Mouse (Mus musculus): ENCODE measurements around the gene Rnf126.
"Not testable (repeated sequence)": the region's sequence is repeated elsewhere in the genome, so short reads cannot be mapped to it uniquely, and the experiment has no call there.

Rnf126 gene

GRCm38 (mm10) chr10:79766001-79766507 lies 698 bp downstream of the Rnf126 start:
- DNase-seq (ENCODE audit: extremely low spot score), result no peak

GRCm38 (mm10) chr10:79765228-79765745 lies 1.5 kb downstream of the Rnf126 start:
- DNase-seq (ENCODE audit: extremely low spot score), result no peak

GRCm38 (mm10) chr10:79764234-79764633 lies 2.5 kb downstream of the Rnf126 start:
- DNase-seq (ENCODE audit: extremely low spot score), result no peak

GRCm38 (mm10) chr10:79762875-79763274 lies 3.9 kb downstream of the Rnf126 start:
- no peak for DNase-seq (ENCODE audit: extremely low spot score)

GRCm38 (mm10) chr10:79760603-79761143 lies 6.1 kb downstream of the Rnf126 start:
- no peak for DNase-seq (ENCODE audit: extremely low spot score)

- not testable (repeated sequence) for DNase-seq (ENCODE audit: extremely low spot score)
These were observed 7.1 kb downstream of the Rnf126 start for GRCm38 (mm10) chr10:79759675-79760074.

GRCm38 (mm10) chr10:79756660-79757059 lies 10.1 kb downstream of the Rnf126 start:
- DNase-seq (ENCODE audit: extremely low spot score), result no peak

GRCm38 (mm10) chr10:79755854-79756253 lies 10.9 kb downstream of the Rnf126 start:
- DNase-seq (ENCODE audit: extremely low spot score), result no peak

GRCm38 (mm10) chr10:79754856-79755516 lies 11.8 kb downstream of the Rnf126 start, which contains the start of gene Fgf22:
Gene Fgf22, plus strand, starts transcription at chr10:79755076.
- DNase-seq (ENCODE audit: extremely low spot score), result peak; percentile 75

GRCm38 (mm10) chr10:79748496-79748895 lies 18.3 kb downstream of the Rnf126 start:
- DNase-seq (ENCODE audit: extremely low spot score), result no peak

GRCm38 (mm10) chr10:79746774-79747151 lies 20.0 kb downstream of the Rnf126 start:
- DNase-seq (ENCODE audit: extremely low spot score), result no peak

- DNase-seq (ENCODE audit: extremely low spot score), result peak; percentile 91
These were observed 20.6 kb downstream of the Rnf126 start, which contains the start of gene Polrmt for GRCm38 (mm10) chr10:79745898-79746773. Gene Polrmt, minus strand, starts transcription at chr10:79746581.

- no peak for DNase-seq (ENCODE audit: extremely low spot score)
These were observed 21.3 kb downstream of the Rnf126 start for GRCm38 (mm10) chr10:79745411-79745810.

- DNase-seq (ENCODE audit: extremely low spot score), result no peak
These were observed 22.9 kb downstream of the Rnf126 start for GRCm38 (mm10) chr10:79743650-79744365.

- no peak for DNase-seq (ENCODE audit: extremely low spot score)
These were observed 23.6 kb downstream of the Rnf126 start for GRCm38 (mm10) chr10:79743161-79743560.

GRCm38 (mm10) chr10:79740863-79741262 lies 25.9 kb downstream of the Rnf126 start:
- DNase-seq (ENCODE audit: extremely low spot score), result peak; percentile 24

- DNase-seq (ENCODE audit: extremely low spot score), result no peak
These were observed 27.5 kb downstream of the Rnf126 start for GRCm38 (mm10) chr10:79739234-79739633.

GRCm38 (mm10) chr10:79738259-79738658 lies 28.5 kb downstream of the Rnf126 start:
- DNase-seq (ENCODE audit: extremely low spot score), result no peak

- no peak for DNase-seq (ENCODE audit: extremely low spot score)
These were observed 30.0 kb downstream of the Rnf126 start for GRCm38 (mm10) chr10:79736706-79737105.

GRCm38 (mm10) chr10:79735361-79735760 lies 31.4 kb downstream of the Rnf126 start:
- DNase-seq (ENCODE audit: extremely low spot score), result peak; percentile 28

- no peak for DNase-seq (ENCODE audit: extremely low spot score)
These were observed 32.9 kb downstream of the Rnf126 start for GRCm38 (mm10) chr10:79733847-79734246.
